Mouse (Mus musculus): ENCODE measurements around the gene Ehmt2. TPM values are rescaled to one million over a fixed set of nuclear protein-coding genes. Genes with fewer than 3 reads are reported as not detected.

The Ehmt2 gene
- polyA plus RNA-seq, 2 experiments = 10.2 to 29.7 TPM

- Histone ChIP-seq H3K4me1 (replicated peaks; ENCODE audit: control insufficient read depth in 2 of 2, insufficient read depth in 2 of 2, low read length in 1 of 2) (peaks cover 0 to 9% of the 10 kb centered on the region in 2 experiments; a peak in 2 of 4 replicates), H3K4me2 (ENCODE audit: low read depth) (no peak overlapping the region), H3K27ac (no peak overlapping the region), H3K36me3 (replicated peaks; ENCODE audit: control insufficient read depth, insufficient read depth, low read depth) (peaks cover 16% of the 10 kb centered on the region), H3K27me3 (ENCODE audit: control insufficient read depth, insufficient read depth, low read length) (no peaks in the 10 kb centered on the region), H3K4me3 (ENCODE audit: insufficient read depth in 1 of 2, low read depth in 2 of 2, low read length in 2 of 2) (no peak overlapping the region), H3K9me3 (ENCODE audit: control insufficient read depth, low read length) (no peaks in the 10 kb centered on the region), H3K9ac (replicated peaks) (no peak overlapping the region)
- ATAC-seq (ENCODE audit: insufficient read depth) = no peak
- TF ChIP-seq CTCF (IDR thresholded peaks at IDR 0.05; ENCODE audit: low read depth) (no peak), EP300 (IDR thresholded peaks at IDR 0.05; ENCODE audit: low read depth) (no peak)
- DNase-seq (ENCODE audit: low read depth in 3 of 3, low spot score in 3 of 3) = no peak
- WGBS (ENCODE audit: insufficient replicate concordance) = 65% methylated on average over 3 of the region's 3 CpGs
These were observed 43.5 kb upstream of the Ehmt2 start for GRCm38 (mm10) chr17:34854761-34855160.

DNA sequence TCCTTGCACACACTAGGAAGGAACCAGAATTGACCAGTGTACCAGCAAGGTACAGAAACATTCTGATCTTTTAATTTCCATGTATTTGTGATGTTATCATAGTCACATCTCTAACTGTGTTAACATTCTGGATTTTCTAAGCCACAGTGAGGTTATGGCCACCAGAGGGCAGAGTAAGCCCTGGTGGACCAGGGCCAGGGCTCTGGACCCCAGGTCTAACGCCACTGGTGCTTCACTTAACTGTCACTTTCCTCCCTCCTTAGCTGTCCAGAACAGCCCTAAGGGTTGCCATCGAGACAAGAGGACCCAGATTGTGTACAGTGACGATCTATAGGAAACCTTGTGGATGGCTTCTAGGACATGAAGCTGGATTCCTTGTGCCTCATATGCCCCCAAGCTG, 42.4 kb upstream of the Ehmt2 start:
- Histone ChIP-seq H3K9me3 (ENCODE audit: control insufficient read depth, low read length) (no peaks in the 10 kb centered on the region), H3K4me3 (ENCODE audit: insufficient read depth in 1 of 2, low read depth in 2 of 2, low read length in 2 of 2) (no peak overlapping the region), H3K36me3 (replicated peaks; ENCODE audit: control insufficient read depth, insufficient read depth, low read depth) (peaks cover 16% of the 10 kb centered on the region), H3K27me3 (ENCODE audit: control insufficient read depth, insufficient read depth, low read length) (no peaks in the 10 kb centered on the region), H3K9ac (replicated peaks) (no peak overlapping the region), H3K27ac (no peak overlapping the region), H3K4me2 (ENCODE audit: low read depth) (no peak overlapping the region), H3K4me1 (replicated peaks; ENCODE audit: control insufficient read depth in 2 of 2, insufficient read depth in 2 of 2, low read length in 1 of 2) (peaks cover 0 to 9% of the 10 kb centered on the region in 2 experiments; a peak in 2 of 4 replicates)
- TF ChIP-seq CTCF (IDR thresholded peaks at IDR 0.05; ENCODE audit: low read depth) (peak; percentile 85), EP300 (IDR thresholded peaks at IDR 0.05; ENCODE audit: low read depth) (no peak)
- no peak for DNase-seq (ENCODE audit: low read depth in 3 of 3, low spot score in 3 of 3)
- ATAC-seq (ENCODE audit: insufficient read depth) = 0 out of 2 replicates have a peak, but pooled peaks have one; percentile 4
- 40% methylated on average over 3 of the region's 3 CpGs for WGBS (ENCODE audit: insufficient replicate concordance)

GRCm38 (mm10) chr17:34858670-34859069, 39.6 kb upstream of the Ehmt2 start:
- 32% methylated on average over 4 of the region's 4 CpGs for WGBS (ENCODE audit: insufficient replicate concordance)
- no peak overlapping the region for H3K27ac ChIP-seq
- H3K4me2 ChIP-seq (ENCODE audit: low read depth) = no peak overlapping the region

DNA sequence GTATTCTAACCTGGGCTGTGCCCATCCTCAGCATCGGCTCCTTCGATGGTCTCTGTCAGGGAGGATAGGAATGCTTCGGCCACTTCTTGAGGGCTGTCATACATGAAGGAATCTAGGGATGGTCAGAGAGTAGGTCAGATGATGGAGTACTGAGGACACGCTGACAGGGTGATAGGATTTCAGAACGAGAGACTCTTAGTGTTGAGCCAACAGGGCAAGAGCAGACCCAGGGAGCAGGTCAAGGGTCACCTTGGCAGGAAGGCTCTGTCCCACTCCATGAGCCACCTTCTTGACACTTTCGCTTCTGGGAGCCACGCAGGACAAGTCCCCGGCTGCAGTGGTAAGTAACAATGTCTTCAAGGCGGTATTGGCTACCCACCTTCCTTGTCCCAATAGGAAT, 37.8 kb upstream of the Ehmt2 start:
- Histone ChIP-seq H3K36me3 (replicated peaks; ENCODE audit: control insufficient read depth, insufficient read depth, low read depth) (peaks cover 4% of the 10 kb centered on the region), H3K9ac (replicated peaks) (no peak overlapping the region), H3K4me2 (ENCODE audit: low read depth) (peak overlapping the region; percentile 40), H3K27me3 (ENCODE audit: control insufficient read depth, insufficient read depth, low read length) (no peaks in the 10 kb centered on the region), H3K4me3 (ENCODE audit: insufficient read depth in 1 of 2, low read depth in 2 of 2, low read length in 2 of 2) (peak overlapping the region in 1 of 2 experiments; percentile 42; a peak in 2 of 4 replicates), H3K27ac (no peak overlapping the region), H3K9me3 (ENCODE audit: control insufficient read depth, low read length) (no peaks in the 10 kb centered on the region), H3K4me1 (replicated peaks; ENCODE audit: control insufficient read depth in 2 of 2, insufficient read depth in 2 of 2, low read length in 1 of 2) (peaks cover 0 to 4% of the 10 kb centered on the region in 2 experiments; a peak in 1 of 4 replicates)
- 67% methylated on average over 9 of the region's 9 CpGs for WGBS (ENCODE audit: insufficient replicate concordance)
- no peak for DNase-seq (ENCODE audit: low read depth in 3 of 3, low spot score in 3 of 3)
- no peak for TF ChIP-seq CTCF (IDR thresholded peaks at IDR 0.05; ENCODE audit: low read depth)
- no peak for TF ChIP-seq EP300 (IDR thresholded peaks at IDR 0.05; ENCODE audit: low read depth)
- ATAC-seq (ENCODE audit: insufficient read depth) = no peak

More at GRCm38 (mm10) chr17:34858670-34859069, 39.6 kb upstream of the Ehmt2 start:
- ATAC-seq (ENCODE audit: insufficient read depth) = no peak
- no peak overlapping the region for H3K9ac ChIP-seq (replicated peaks)
- peaks cover 13% of the 10 kb centered on the region for H3K36me3 ChIP-seq (replicated peaks; ENCODE audit: control insufficient read depth, insufficient read depth, low read depth)
- no peaks in the 10 kb centered on the region for H3K27me3 ChIP-seq (ENCODE audit: control insufficient read depth, insufficient read depth, low read length)
- no peaks in the 10 kb centered on the region for H3K9me3 ChIP-seq (ENCODE audit: control insufficient read depth, low read length)
- H3K4me1 ChIP-seq (replicated peaks; ENCODE audit: control insufficient read depth in 2 of 2, insufficient read depth in 2 of 2, low read length in 1 of 2) = peaks cover 0 to 4% of the 10 kb centered on the region in 2 experiments; a peak in 1 of 4 replicates
- no peak overlapping the region for H3K4me3 ChIP-seq (ENCODE audit: insufficient read depth in 1 of 2, low read depth in 2 of 2, low read length in 2 of 2)
- DNase-seq (ENCODE audit: low read depth in 3 of 3, low spot score in 3 of 3) = no peak
- TF ChIP-seq CTCF (IDR thresholded peaks at IDR 0.05; ENCODE audit: low read depth) = no peak
- TF ChIP-seq EP300 (IDR thresholded peaks at IDR 0.05; ENCODE audit: low read depth) = no peak

DNA sequence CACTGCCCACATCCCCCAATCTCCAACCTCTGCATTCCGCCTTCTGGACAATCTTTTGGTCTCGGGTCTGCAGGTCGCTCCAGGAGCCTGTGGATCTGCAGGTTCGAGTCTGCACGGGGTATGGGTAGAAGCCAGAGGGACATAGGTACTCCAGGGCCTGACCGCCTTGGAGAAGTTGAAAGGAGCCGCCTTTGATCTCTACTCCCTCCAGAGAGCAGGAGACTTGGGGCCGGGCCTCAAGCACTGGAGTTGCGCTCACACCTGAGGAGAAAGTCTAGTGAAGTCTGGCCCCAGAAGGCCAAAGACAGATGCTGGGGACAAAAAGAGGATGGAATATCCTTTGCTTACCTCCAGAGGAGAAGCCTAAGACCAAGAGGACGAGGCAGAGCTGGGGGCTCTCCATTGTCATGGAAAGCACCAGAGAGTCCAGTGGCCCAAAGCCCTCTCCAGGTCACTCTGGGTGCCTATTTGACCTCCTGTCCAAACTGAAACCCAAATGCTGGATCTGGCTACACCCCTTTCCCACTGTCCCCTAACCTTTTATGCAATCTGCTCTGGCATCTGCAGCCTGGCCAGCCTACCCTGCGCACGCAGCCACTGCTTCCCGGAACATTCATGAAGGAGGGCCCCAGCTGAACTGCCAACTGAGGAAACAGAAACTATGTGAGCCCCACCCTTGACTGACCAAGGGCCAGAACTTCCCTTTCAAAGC, 36.4 kb upstream of the Ehmt2 start:
- Histone ChIP-seq H3K27me3 (ENCODE audit: control insufficient read depth, insufficient read depth, low read length) (no peaks in the 10 kb centered on the region), H3K9me3 (ENCODE audit: control insufficient read depth, low read length) (no peaks in the 10 kb centered on the region), H3K4me1 (replicated peaks; ENCODE audit: control insufficient read depth in 2 of 2, insufficient read depth in 2 of 2, low read length in 1 of 2) (peaks cover 0 to 4% of the 10 kb centered on the region in 2 experiments; a peak in 1 of 4 replicates), H3K27ac (no peak overlapping the region), H3K9ac (replicated peaks) (0 out of 2 replicates have a peak overlapping the region, but pooled peaks have one; percentile 3), H3K4me3 (ENCODE audit: insufficient read depth in 1 of 2, low read depth in 2 of 2, low read length in 2 of 2) (peak overlapping the region; percentile 33 to 42), H3K4me2 (ENCODE audit: low read depth) (peak overlapping the region; percentile 40), H3K36me3 (replicated peaks; ENCODE audit: control insufficient read depth, insufficient read depth, low read depth) (no peaks in the 10 kb centered on the region; the same call in 1 of the 2 replicates)
- DNase-seq (ENCODE audit: low read depth in 3 of 3, low spot score in 3 of 3) (no peak), ATAC-seq (ENCODE audit: insufficient read depth) (peak; percentile 65)
- WGBS (ENCODE audit: insufficient replicate concordance) = 46% methylated on average over 13 of the region's 13 CpGs
- TF ChIP-seq EP300 (IDR thresholded peaks at IDR 0.05; ENCODE audit: low read depth) (no peak), CTCF (IDR thresholded peaks at IDR 0.05; ENCODE audit: low read depth) (no peak)

Measured in liver, embryonic 14.5 days (tissue).